Mouse (Mus musculus) forebrain, embryonic 16.5 days (tissue): ENCODE results near the gene Kif1b. TPM values are rescaled to one million over a fixed set of nuclear protein-coding genes. Genes with fewer than 3 reads are reported as not detected.

Experiments
- ATAC-seq: fragments of 200-750 bp; cut with Nextera tagmentation; 2 replicates; pipeline ENCODE4 v1.8.0; 2017; ENCODE audit warnings: mild to moderate bottlenecking, moderate library complexity
- H3K27ac ChIP-seq: fragments of 300-500 bp; sonication (generic); 2 replicates; pipeline ENCODE4 v1.5.1; 2014; ENCODE audit warnings: low read length, control low read depth
- H3K27me3 ChIP-seq: fragments of 300-500 bp; sonication (generic); replicated peaks from 2 replicates; pipeline ENCODE4 v1.6.1; 2014; ENCODE audit warnings: low read length; ENCODE audit not compliant: control insufficient read depth, insufficient read depth
- H3K36me3 ChIP-seq: fragments of 300-500 bp; sonication (generic); 2 replicates; pipeline ENCODE4 v1.6.1; 2014; ENCODE audit not compliant: control insufficient read depth, insufficient read depth
- H3K4me1 ChIP-seq: fragments of 300-500 bp; sonication (generic); replicated peaks from 2 replicates; pipeline ENCODE4 v1.6.1; 2014; ENCODE audit warnings: low read length; ENCODE audit not compliant: control insufficient read depth, insufficient read depth
- H3K4me2 ChIP-seq: fragments of 300-500 bp; sonication (generic); 2 replicates; pipeline ENCODE4 v1.6.1; 2014; ENCODE audit warnings: mild to moderate bottlenecking, low read length, control low read depth
- H3K4me3 ChIP-seq: fragments of 300-500 bp; sonication (generic); replicated peaks from 2 replicates; pipeline ENCODE4 v1.5.1; 2014; ENCODE audit warnings: mild to moderate bottlenecking, low read length, control low read depth
- H3K9ac ChIP-seq: fragments of 300-500 bp; sonication (generic); replicated peaks from 2 replicates; pipeline ENCODE4 v1.6.1; 2014; ENCODE audit warnings: low read depth, low read length, control low read depth
- H3K9me3 ChIP-seq: fragments of 300-500 bp; sonication (generic); 2 replicates; pipeline ENCODE4 v1.6.1; 2016; ENCODE audit warnings: low read length; ENCODE audit not compliant: control insufficient read depth
- WGBS: fragments of 180-500 bp; shearing (Covaris S2); extraction: QIAGEN DNeasy Blood & Tissue Kit; methylation state at CpG from one replicate; pipeline ENCODE4 v1.1.7; 2014; 5-methylcytosine and 5-hydroxymethylcytosine counted together
- polyA plus RNA-seq: library from polyadenylated mRNA; unstranded; fragments of >200 nt; fragmentation: Nextera tagmentation; extraction: Ambion mirVana; gene quantifications from 2 replicates; pipeline ENCODE4 v1.2.1, GENCODE M21; 2015

Kif1b gene
- polyA plus RNA-seq, 1 experiment from 2014 or later, result 131 TPM

GRCm38 (mm10) chr4:149305761-149306711, 1.5 kb downstream of the Kif1b start:
- Histone ChIP-seq H3K4me2 (peak overlapping the region; percentile 89), H3K9ac (peak overlapping the region; percentile 88), H3K36me3 (no peaks in the 10 kb centered on the region), H3K4me1 (peaks cover 49% of the 10 kb centered on the region), H3K9me3 (no peaks in the 10 kb centered on the region), H3K4me3 (peak overlapping the region; percentile 96), H3K27me3 (no peaks in the 10 kb centered on the region), H3K27ac (peak overlapping the region; percentile 98)
- WGBS, result 19% methylated on average over 14 of the region's 14 CpGs
- ATAC-seq, result no peak

GRCm38 (mm10) chr4:149304466-149304865, 3.0 kb downstream of the Kif1b start:
- H3K27me3 ChIP-seq, result no peaks in the 10 kb centered on the region
- whole genome bisulfite sequencing, result 48% methylated on average over 1 of the region's 1 CpGs
- no peak overlapping the region for H3K4me3 ChIP-seq
- H3K9me3 ChIP-seq, result no peaks in the 10 kb centered on the region
- no peaks in the 10 kb centered on the region for H3K36me3 ChIP-seq
- no peak overlapping the region for H3K27ac ChIP-seq
- no peak overlapping the region for H3K9ac ChIP-seq
- peak overlapping the region; percentile 32 for H3K4me2 ChIP-seq
- peaks cover 53% of the 10 kb centered on the region for H3K4me1 ChIP-seq
- ATAC-seq, result no peak

- ATAC-seq, result no peak
These were observed 4.0 kb downstream of the Kif1b start for GRCm38 (mm10) chr4:149303502-149303901.

DNA sequence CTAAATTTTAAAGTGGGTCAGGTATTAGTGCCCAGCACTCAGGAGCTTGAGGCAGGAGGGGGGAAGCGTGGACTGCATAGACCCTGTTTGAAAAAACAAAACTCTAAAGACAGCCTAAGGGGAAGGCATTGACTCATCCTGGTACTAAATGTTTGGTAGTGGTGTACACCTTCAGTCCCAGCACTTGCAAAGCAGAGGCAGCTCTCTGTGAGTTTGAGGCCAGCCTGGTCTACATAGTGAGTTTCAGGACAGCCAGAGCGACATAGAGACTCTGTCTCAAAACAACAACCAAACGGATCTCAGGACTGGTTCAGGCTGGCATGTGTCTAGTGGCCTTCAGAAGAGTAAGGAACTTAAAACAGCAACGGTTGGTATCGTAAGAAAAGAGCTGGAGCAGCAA, 4.7 kb downstream of the Kif1b start:
- no peak overlapping the region for H3K4me3 ChIP-seq
- H3K4me2 ChIP-seq, result no peak overlapping the region; the same call in 1 of the 2 replicates
- H3K27ac ChIP-seq, result no peak overlapping the region
- no peaks in the 10 kb centered on the region for H3K9me3 ChIP-seq
- ATAC-seq, result no peak
- 70% methylated on average over 5 of the region's 5 CpGs for WGBS
- no peak overlapping the region for H3K9ac ChIP-seq
- H3K36me3 ChIP-seq, result no peaks in the 10 kb centered on the region
- peaks cover 49% of the 10 kb centered on the region for H3K4me1 ChIP-seq
- no peaks in the 10 kb centered on the region for H3K27me3 ChIP-seq

More at GRCm38 (mm10) chr4:149303502-149303901, 4.0 kb downstream of the Kif1b start:
- Histone ChIP-seq H3K27ac (no peak overlapping the region), H3K4me3 (no peak overlapping the region), H3K4me2 (peak overlapping the region; percentile 19), H3K36me3 (no peaks in the 10 kb centered on the region), H3K27me3 (no peaks in the 10 kb centered on the region), H3K9ac (no peak overlapping the region), H3K4me1 (peaks cover 49% of the 10 kb centered on the region), H3K9me3 (no peaks in the 10 kb centered on the region)
- WGBS, result 31% methylated on average over 5 of the region's 5 CpGs

DNA sequence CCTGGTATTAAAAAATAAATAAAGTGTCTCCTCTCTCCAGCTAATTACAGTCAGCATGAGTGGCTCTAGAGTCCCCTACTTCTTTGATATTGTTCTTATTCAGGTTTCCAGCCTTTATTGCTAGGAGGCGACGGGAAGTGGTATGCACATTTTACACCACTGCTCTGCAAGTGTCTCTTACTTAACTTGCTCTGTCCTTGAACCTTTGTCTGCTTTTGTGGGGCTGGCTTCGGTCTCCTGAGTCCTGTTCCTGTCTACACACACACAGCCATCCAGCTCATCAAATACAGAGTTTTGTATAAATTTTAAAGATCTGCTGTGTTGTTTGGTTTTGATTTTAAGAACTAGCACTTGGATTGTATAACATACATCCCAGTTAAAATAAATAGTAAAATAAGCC, 5.4 kb downstream of the Kif1b start:
- Histone ChIP-seq H3K27ac (no peak overlapping the region), H3K9me3 (no peaks in the 10 kb centered on the region), H3K4me1 (peaks cover 53% of the 10 kb centered on the region), H3K36me3 (no peaks in the 10 kb centered on the region), H3K9ac (no peak overlapping the region), H3K4me2 (no peak overlapping the region), H3K27me3 (no peaks in the 10 kb centered on the region), H3K4me3 (no peak overlapping the region)
- no peak for ATAC-seq
- 18% methylated on average over 3 of the region's 3 CpGs for WGBS

- Histone ChIP-seq H3K27me3 (no peaks in the 10 kb centered on the region), H3K9me3 (no peaks in the 10 kb centered on the region), H3K4me3 (no peak overlapping the region), H3K27ac (no peak overlapping the region), H3K4me1 (peaks cover 19% of the 10 kb centered on the region), H3K4me2 (no peak overlapping the region), H3K9ac (no peak overlapping the region), H3K36me3 (no peaks in the 10 kb centered on the region)
- WGBS, result 97% methylated on average over 2 of the region's 2 CpGs
- no peak for ATAC-seq
These were observed 11.0 kb downstream of the Kif1b start for GRCm38 (mm10) chr4:149296501-149296900.

- WGBS, result 78% methylated on average over 5 of the region's 5 CpGs
- H3K9me3 ChIP-seq, result no peaks in the 10 kb centered on the region
- H3K4me2 ChIP-seq, result no peak overlapping the region
- no peak overlapping the region for H3K27ac ChIP-seq
- no peak overlapping the region for H3K4me3 ChIP-seq
- ATAC-seq, result no peak
- H3K27me3 ChIP-seq, result no peaks in the 10 kb centered on the region
- peaks cover 11% of the 10 kb centered on the region for H3K36me3 ChIP-seq
- peaks cover 11% of the 10 kb centered on the region for H3K4me1 ChIP-seq
- H3K9ac ChIP-seq, result no peak overlapping the region
These were observed 14.5 kb downstream of the Kif1b start for GRCm38 (mm10) chr4:149292984-149293383.

DNA sequence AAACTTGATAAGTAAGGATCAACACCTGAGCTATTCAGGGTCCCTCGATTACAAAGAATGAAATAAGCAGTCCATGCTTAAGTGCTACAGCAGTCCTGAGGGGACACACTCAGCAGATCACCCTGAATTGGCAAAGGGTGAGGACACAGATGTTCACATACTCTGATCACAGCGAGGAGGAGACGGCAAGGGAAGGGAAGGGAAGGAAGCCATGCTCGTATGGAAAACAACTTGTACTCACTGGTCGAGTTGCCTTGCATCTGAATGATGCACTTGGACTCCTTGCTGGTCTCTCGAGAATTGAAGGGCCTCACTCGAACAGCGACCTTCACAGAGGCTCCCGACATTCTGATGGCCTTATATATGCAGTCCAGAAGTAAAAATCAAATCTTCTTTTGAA, 16.4 kb downstream of the Kif1b start:
- 76% methylated on average over 9 of the region's 9 CpGs for WGBS
- Histone ChIP-seq H3K36me3 (peaks cover 11% of the 10 kb centered on the region), H3K4me2 (no peak overlapping the region), H3K4me1 (peaks cover 9% of the 10 kb centered on the region; the same call in 1 of the 2 replicates), H3K9me3 (no peaks in the 10 kb centered on the region), H3K27ac (no peak overlapping the region), H3K4me3 (no peak overlapping the region), H3K27me3 (no peaks in the 10 kb centered on the region), H3K9ac (no peak overlapping the region)
- ATAC-seq, result no peak

GRCm38 (mm10) chr4:149290157-149290750, 17.2 kb downstream of the Kif1b start:
- WGBS, result 95% methylated on average over 7 of the region's 7 CpGs
- H3K27me3 ChIP-seq, result no peaks in the 10 kb centered on the region
- no peak overlapping the region for H3K4me2 ChIP-seq
- no peaks in the 10 kb centered on the region for H3K9me3 ChIP-seq
- H3K9ac ChIP-seq, result no peak overlapping the region
- peaks cover 10% of the 10 kb centered on the region; the same call in 1 of the 2 replicates for H3K4me1 ChIP-seq
- H3K27ac ChIP-seq, result no peak overlapping the region
- no peak for ATAC-seq
- peaks cover 11% of the 10 kb centered on the region for H3K36me3 ChIP-seq
- no peak overlapping the region for H3K4me3 ChIP-seq
